Mouse (Mus musculus): ENCODE measurements around the gene Lmbr1l.
"Not testable (repeated sequence)": the region's sequence is repeated elsewhere in the genome, so short reads cannot be mapped to it uniquely, and the experiment has no call there.

Gene Lmbr1l

GRCm38 (mm10) chr15:98917538-98918498, at the start of gene Lmbr1l:
Gene Lmbr1l, minus strand, starts transcription at chr15:98918231.
- DNase-seq (ENCODE audit: low read depth, low spot score): peak; percentile 99

- DNase-seq (ENCODE audit: low read depth, low spot score): no peak
Measured at GRCm38 (mm10) chr15:98959531-98959930, 41.5 kb upstream of the Lmbr1l start.

DNA sequence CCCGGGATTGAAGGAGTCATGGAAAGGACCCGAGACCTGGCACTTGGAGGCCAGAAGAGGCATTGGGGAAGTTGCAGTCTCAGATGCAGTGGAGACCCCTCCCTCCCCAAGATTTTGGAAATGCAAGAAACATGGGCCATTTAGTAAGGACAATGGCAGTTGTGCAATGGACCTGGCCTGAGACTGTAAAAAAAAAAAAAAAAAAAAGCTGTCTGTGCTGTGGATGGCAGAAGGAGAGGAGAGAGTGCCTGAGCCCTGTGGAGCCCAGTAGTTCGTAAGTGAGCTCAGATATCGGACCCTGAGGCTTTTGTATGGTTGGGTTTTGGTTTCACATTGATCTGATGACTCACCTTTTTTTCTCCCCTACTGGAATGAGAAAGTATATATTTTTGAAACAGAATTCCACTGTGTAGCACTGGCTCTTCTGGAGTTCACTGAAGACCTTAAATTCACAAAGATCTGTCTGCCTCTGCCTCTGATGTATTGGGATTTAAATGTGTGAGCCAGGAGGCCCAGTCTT, 40.9 kb upstream of the Lmbr1l start:
- no peak for DNase-seq (ENCODE audit: low read depth, low spot score)

GRCm38 (mm10) chr15:98957475-98957874, 39.4 kb upstream of the Lmbr1l start:
- no peak for DNase-seq (ENCODE audit: low read depth, low spot score)

GRCm38 (mm10) chr15:98956000-98956399, 38.0 kb upstream of the Lmbr1l start:
- DNase-seq (ENCODE audit: low read depth, low spot score): no peak

GRCm38 (mm10) chr15:98955324-98955723, 37.3 kb upstream of the Lmbr1l start:
- no peak for DNase-seq (ENCODE audit: low read depth, low spot score)

GRCm38 (mm10) chr15:98954425-98955253, 36.6 kb upstream of the Lmbr1l start:
- no peak for DNase-seq (ENCODE audit: low read depth, low spot score)

GRCm38 (mm10) chr15:98953401-98954356, 35.6 kb upstream of the Lmbr1l start, which contains the start of the genes Gm49450 and Tuba1a:
Gene Gm49450, minus strand, starts transcription at chr15:98953551.
Gene Tuba1a, minus strand, starts transcription at chr15:98953703.
- DNase-seq (ENCODE audit: low read depth, low spot score): peak; percentile 95

GRCm38 (mm10) chr15:98952751-98953400, 34.8 kb upstream of the Lmbr1l start:
- peak; percentile 29 for DNase-seq (ENCODE audit: low read depth, low spot score)

DNA sequence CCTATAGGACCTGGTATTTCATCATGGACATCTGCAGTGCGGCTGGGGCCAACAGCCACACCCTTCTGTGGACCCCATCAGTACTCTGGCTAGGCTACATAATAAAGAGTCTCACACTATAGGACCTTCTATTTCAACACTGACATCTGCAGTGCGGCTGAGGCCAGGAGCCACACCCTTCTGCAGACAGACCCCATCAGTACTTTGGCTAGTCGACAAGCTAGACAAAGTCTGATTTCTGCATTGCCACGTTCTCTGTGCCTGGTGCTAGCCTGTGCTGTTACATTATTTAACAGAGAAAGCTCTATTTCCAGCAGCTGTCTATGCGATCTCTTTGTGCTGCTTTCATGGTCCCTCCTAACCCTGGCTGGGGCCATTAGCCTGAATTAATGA, 34.0 kb upstream of the Lmbr1l start:
- no peak for DNase-seq (ENCODE audit: low read depth, low spot score)

DNA sequence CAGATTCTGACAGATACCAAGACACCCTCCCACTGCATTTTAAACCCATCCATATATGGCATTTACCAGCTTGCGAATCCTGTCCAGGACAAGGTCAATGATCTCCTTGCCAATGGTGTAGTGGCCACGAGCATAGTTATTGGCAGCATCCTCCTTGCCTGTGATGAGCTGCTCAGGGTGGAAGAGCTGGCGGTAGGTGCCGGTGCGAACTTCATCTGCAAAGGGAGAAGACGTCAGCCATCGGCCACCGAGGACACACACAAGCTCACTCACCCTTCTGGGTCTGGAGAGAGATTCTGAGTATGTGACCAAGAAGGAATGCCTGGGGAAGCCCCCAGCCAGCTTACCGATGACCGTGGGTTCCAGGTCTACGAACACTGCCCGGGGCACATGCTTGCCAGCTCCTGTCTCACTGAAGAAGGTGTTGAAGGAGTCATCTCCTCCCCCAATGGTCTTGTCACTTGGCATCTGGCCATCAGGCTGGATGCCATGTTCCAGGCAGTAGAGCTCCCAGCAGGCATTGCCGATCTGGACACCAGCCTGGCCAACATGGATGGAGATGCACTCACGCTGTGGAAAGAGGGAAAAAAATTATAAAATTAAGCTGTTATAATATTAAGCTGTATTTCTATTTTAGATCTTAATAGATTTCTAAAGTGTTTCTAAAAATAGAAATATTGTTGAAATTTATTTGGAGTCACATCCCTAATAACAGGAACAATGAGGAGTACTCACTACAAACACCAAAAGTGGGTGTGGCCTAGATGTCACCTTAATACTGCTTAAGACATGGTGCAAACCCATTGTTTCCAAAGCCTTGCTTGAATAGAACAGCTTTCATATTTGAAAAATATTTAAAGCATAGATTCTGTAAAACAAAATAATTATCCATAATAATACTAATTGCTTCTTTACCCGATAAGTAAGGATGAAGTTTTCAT, 33.4 kb upstream of the Lmbr1l start:
- not testable (repeated sequence) for DNase-seq (ENCODE audit: low read depth, low spot score)

GRCm38 (mm10) chr15:98949607-98949892, 31.5 kb upstream of the Lmbr1l start:
- no peak for DNase-seq (ENCODE audit: low read depth, low spot score)

DNA sequence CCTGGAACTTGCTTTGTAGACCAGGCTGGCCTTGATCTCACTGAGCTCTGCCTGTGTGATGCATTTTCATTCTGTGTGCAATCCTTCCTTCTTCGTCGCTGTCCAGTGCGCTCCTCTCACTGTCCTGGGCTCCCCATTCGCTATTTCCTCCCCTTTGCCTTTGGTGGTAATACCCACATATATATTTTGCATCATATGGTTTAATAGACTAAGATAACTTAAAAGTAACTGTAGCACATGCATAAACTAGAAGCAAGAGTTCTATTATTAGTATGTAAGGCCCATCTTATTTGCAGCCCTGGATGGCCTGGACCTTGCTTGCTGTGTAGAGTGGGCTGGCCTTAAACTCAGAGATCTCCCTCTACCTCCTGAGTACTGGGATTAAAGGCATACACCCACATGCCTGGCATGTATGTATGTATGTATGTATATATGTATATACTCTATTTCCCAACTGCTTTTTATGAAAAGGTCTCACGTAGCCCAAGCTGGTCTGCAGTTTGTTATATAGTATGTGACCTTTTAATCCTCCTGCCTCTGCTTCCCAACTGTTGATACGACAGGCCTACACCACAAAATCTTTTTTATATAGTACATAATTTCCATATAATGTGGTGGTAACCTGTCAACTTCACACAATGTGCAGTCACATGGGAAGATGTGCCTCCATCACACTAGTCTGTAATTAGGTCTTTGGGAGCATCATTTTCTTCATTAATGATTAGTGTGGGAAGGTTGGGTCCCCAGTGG, 31.0 kb upstream of the Lmbr1l start:
- no peak for DNase-seq (ENCODE audit: low read depth, low spot score)

DNA sequence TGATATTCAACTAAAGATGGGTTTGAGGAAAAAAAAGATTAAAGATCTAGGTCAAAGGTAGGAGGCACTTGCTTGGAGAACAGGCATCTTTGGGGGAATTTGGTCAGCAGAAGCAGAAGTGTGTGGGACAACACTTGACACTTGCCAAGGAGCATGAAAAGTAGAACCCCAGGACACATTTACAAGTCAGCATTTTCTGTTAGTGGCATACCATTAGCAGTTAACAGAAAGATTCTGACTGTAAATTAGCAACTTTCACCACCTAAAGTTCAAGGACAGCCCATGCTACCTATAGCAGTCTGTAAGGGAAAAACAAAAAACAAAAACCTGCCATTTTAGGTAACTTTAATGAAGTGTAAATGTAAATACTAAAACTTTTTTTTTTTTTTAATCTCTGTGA, 30.4 kb upstream of the Lmbr1l start:
- DNase-seq (ENCODE audit: low read depth, low spot score): no peak

DNA sequence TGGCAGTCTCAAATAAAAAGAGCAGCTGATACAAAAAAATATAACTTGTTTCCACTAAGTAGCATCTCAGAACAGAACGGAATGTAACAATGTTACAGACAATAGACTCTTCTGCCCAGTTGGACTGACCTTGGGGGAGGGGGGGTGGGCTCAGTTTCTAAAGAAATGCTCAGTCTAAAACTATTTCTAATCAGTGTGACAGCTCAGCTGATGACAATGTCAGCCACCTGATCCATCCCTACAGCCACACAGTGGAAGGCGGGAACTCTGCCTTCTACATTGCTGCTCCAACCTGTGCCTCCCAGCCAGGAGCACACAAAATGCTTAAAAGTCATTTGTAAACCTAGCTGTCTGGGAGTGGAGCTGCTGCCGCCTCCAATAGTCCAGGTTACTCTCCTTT, 29.9 kb upstream of the Lmbr1l start:
- no peak for DNase-seq (ENCODE audit: low read depth, low spot score)

DNA sequence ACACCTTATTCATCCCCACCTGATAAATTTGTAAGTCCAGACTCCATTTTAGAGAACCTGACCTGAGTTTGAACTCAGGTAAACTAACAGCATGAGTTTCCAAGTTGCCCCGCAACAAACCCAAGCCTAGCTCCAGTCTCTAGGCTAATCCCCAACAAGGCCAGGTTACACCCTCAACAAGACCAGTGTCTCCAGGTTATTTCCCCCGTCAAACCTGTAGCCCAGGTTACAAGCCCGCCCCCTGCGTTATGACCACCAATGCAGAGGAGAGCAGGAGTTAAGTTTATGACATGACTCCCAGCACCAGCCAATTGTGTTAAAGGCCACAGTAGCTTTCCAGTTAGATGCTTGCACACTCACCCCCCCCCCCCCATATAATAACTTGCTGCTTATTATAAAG, 25.1 kb upstream of the Lmbr1l start:
- DNase-seq (ENCODE audit: low read depth, low spot score): no peak

DNA sequence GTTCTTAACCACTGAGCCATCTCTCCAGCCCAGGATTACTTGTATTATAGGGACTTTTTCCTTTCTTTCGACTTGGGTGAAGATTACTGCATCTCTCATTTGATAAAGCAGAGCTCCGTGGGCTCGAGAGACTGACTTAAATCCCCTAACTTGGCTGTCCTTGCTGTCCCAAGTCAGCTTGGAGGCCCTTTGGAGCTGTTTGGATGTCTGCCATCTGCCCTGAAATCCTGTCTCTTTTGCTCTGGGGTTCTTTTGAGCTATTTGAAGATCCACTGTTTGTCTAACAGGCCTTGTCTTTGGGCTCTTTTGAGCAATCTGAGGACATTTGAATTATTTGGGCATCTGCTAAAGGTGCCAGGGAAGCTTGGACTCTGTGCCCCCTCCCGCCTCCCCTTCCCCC, 24.1 kb upstream of the Lmbr1l start:
- no peak for DNase-seq (ENCODE audit: low read depth, low spot score)

GRCm38 (mm10) chr15:98941539-98941938, 23.5 kb upstream of the Lmbr1l start:
- no peak for DNase-seq (ENCODE audit: low read depth, low spot score)

- DNase-seq (ENCODE audit: low read depth, low spot score): no peak
Measured at GRCm38 (mm10) chr15:98940816-98941215, 22.8 kb upstream of the Lmbr1l start.
